In the genomic region with DNA sequence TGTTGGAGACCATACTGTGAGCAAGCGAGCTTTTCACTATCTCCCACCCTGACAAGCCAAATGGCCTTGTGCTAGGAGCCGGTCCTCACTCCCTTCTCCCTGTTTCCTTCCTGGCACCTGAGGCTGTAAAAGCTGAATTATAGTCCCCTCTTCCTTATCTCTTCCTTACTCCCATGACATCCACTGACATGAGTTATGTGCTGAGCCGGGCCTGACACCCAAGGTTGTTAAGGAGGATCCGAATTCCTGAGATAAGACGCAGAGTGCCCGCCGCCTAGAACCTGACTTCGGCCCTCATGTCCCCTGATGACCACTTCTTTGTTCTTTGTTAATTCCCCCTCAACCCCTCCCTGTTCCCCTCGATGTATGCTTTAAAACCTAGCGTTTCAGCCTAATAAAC, we compare ENCODE assay signal across 15 mouse cellular contexts.
"Had no signal": no experiment of that assay in that cellular context is flagged by ENCODE, and none has a peak within 500 bp of the region (broad histone marks: within the 10 kb centered on the region; RNA-seq: fewer than 3 reads in every experiment).

No protein-coding gene starts in this region.

- DNase-seq: gastrocnemius, adult 2 months; gastrocnemius, postnatal 10 days; gastrocnemius, postnatal 25 days; heart, adult 11 months; heart, adult 2 months; heart, postnatal 14 days; heart, postnatal 36 days; kidney, adult 18-20 months; kidney, adult 8-10 months; kidney, postnatal 10 days; kidney, postnatal 25 days; kidney, postnatal 4 days; layer of hippocampus, postnatal 36 days; left cerebral cortex, postnatal 4 days; lung, adult 18-20 months had no signal
